Mouse (Mus musculus) large intestine, adult 2 months (tissue): ENCODE data around the gene Sirt4. TPM values are rescaled to one million over a fixed set of nuclear protein-coding genes. Genes with fewer than 3 reads are reported as not detected.

Experiments used
- polyA plus RNA-seq: library from polyadenylated mRNA; depleted of rRNA; stranded (reverse); fragments of >200 nt; gene quantifications from 2 replicates; pipeline ENCODE4 v1.2.3, GENCODE M21; 2012; rRNA removed

The Sirt4 gene
- polyA plus RNA-seq, 1 experiment = 17.3 TPM

Other genes with a start within 250 kb of the Sirt4 start
- 68.2 and 68.5 TPM in 2 replicates for gene Pop5, start 248.9 kb downstream of the Sirt4 start, polyA plus RNA-seq
- gene Rnf10, start 211.8 kb downstream of the Sirt4 start, polyA plus RNA-seq = 111 and 116 TPM in 2 replicates
- 16.0 and 17.1 TPM in 2 replicates for gene Coq5, start 205.1 kb downstream of the Sirt4 start, polyA plus RNA-seq
- gene Dynll1, start 183.7 kb downstream of the Sirt4 start, polyA plus RNA-seq = 147 and 222 TPM in 2 replicates
- gene Srsf9, start 157.5 kb downstream of the Sirt4 start, polyA plus RNA-seq = 28.5 and 31.3 TPM in 2 replicates
- 8.3 and 9.4 TPM in 2 replicates for gene Gatc, start 143.5 kb downstream of the Sirt4 start, polyA plus RNA-seq
- 22.4 and 22.9 TPM in 2 replicates for gene Triap1, start 143.5 kb downstream of the Sirt4 start, polyA plus RNA-seq
- gene Cox6a1, start 135.7 kb downstream of the Sirt4 start, polyA plus RNA-seq = 3,102 and 3,530 TPM in 2 replicates
- 8.7 and 9.9 TPM in 2 replicates for gene Msi1, start 55.1 kb downstream of the Sirt4 start, polyA plus RNA-seq
- gene Pla2g1b, start 18.5 kb downstream of the Sirt4 start, polyA plus RNA-seq = 1.2 and 7.7 TPM in 2 replicates
- 76.8 and 135 TPM in 2 replicates for gene Pxn, start 22.0 kb upstream of the Sirt4 start, polyA plus RNA-seq
- 2,416 and 2,431 TPM in 2 replicates for gene Rplp0, start 74.7 kb upstream of the Sirt4 start, polyA plus RNA-seq
- gene Gcn1l1, start 80.5 kb upstream of the Sirt4 start, polyA plus RNA-seq = 26.0 and 34.9 TPM in 2 replicates
- gene Rab35, start 147.2 kb upstream of the Sirt4 start, polyA plus RNA-seq = 52.8 and 56.6 TPM in 2 replicates
- gene Bicdl1, start 246.9 kb upstream of the Sirt4 start, polyA plus RNA-seq = 11.6 and 12.2 TPM in 2 replicates